Mouse (Mus musculus) E14TG2a.4 (cell line): Measurements from ENCODE around the gene Col8a1.

ENCODE experiments used
- H3K27me3 ChIP-seq: 2 replicates; pipeline ENCODE4 v1.6.1; 2014; ENCODE audit warnings: low read length, control low read depth; ENCODE audit not compliant: insufficient read depth
- H3K36me3 ChIP-seq: 2 replicates; pipeline ENCODE4 v1.6.1; 2014; ENCODE audit warnings: low read length, control low read depth; ENCODE audit not compliant: insufficient read depth
- H3K4me1 ChIP-seq: replicated peaks from 2 replicates; pipeline ENCODE4 v1.6.1; 2014; ENCODE audit warnings: low read depth, low read length, control low read depth
- H3K4me3 ChIP-seq: replicated peaks from 2 replicates; pipeline ENCODE4 v1.5.1; 2014; ENCODE audit warnings: mild to moderate bottlenecking, low read length
- H3K9me3 ChIP-seq: 2 replicates; pipeline ENCODE4 v1.6.1; 2014; ENCODE audit warnings: low read length, control low read depth
- CTCF ChIP-seq: conservative IDR thresholded peaks from 2 replicates; pipeline ENCODE4 v1.5.1; 2014; ENCODE audit warnings: low read length
- NANOG ChIP-seq: IDR thresholded peaks from 2 replicates; pipeline ENCODE4 v1.6.1; 2014; ENCODE audit warnings: borderline replicate concordance, low read length, mixed read lengths
- POU5F1 ChIP-seq: IDR thresholded peaks from 2 replicates; pipeline ENCODE4 v1.6.1; 2014; ENCODE audit warnings: low read length, borderline replicate concordance

The Col8a1 gene

DNA sequence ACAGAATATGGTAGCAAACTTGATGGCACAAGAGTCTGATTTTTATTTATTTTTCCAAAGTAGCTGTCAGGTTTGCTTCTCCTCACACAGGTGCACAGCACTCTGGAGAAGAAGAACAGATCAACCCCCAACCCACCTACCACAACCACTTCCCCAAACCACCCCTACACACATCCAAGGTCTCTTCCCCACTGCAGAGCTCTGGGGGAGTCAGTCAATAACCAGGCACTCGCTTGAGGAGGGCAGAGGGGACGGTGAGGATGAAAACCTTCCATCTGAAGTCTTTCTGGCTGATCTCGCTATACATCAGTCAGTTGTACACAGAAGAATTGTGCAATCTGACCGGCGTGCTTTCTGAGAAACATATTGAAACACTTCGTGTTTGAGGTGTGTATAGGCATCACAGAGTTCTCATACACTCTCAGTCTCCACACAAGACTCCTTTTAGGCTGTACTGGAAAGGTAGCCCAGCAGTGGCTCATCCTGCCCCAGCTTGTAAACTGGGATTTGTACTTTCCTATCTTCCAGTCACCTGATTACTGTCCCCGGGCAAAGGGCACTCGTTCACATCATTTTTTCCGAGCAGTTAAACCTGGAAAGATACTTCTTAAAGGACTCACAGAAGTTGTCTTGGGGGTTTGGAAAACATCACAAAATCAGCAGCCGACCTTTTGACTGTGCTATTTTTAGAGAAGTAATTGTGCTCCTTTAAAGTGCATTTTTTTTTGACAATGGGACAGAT, 827 bp downstream of the Col8a1 start:
- peaks cover 22% of the 10 kb centered on the region for H3K4me1 ChIP-seq
- H3K36me3 ChIP-seq: no peaks in the 10 kb centered on the region
- TF ChIP-seq NANOG (no peak), CTCF (no peak), POU5F1 (no peak)
- H3K4me3 ChIP-seq: no peak overlapping the region
- peaks cover 27% of the 10 kb centered on the region for H3K27me3 ChIP-seq
- H3K9me3 ChIP-seq: no peaks in the 10 kb centered on the region

DNA sequence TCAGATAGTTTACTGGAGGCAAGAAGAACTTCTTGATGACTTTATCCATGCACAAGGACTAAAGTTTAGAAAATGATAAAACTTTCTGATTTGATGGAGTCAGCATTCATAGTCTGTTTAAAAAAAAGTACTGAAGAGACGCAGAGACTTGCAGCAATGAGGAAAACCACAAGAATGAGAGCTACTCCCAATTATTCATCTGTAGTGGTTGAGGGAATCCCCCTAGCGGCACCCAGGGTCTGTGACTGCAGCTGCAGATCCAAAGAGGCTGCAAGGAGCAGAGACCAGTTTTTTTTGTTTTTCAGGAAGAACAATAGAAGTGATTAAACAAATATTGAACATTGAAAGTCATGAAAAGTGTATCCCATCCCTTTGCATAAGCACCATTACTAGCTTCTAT, 4.0 kb downstream of the Col8a1 start:
- H3K27me3 ChIP-seq: peaks cover 19% of the 10 kb centered on the region

DNA sequence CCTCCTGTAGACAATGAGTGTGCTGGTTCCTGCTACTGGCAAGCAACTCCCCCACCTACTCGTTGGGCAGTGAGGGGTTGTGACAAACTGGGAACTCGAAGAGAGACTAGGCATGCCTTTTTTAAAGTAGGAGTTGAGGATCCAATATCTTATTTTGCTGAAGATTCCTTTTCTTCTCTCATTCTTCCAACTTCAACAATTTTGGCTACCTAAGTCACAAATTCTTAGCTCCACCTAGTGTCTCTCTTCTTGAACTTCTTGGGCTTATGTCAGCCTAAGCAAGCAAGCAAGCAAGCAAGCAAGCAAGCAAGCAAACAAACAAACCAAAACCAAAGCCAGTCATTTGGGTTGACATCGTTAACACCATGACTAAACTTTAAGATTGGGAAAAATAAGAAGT, 6.4 kb downstream of the Col8a1 start:
- no peaks in the 10 kb centered on the region for H3K4me1 ChIP-seq
- no peak overlapping the region for H3K4me3 ChIP-seq
- no peaks in the 10 kb centered on the region for H3K36me3 ChIP-seq
- TF ChIP-seq CTCF: no peak
- no peak for TF ChIP-seq POU5F1
- no peak for TF ChIP-seq NANOG
- H3K9me3 ChIP-seq: no peaks in the 10 kb centered on the region
- H3K27me3 ChIP-seq: no peaks in the 10 kb centered on the region

More for the DNA sequence above, 4.0 kb downstream of the Col8a1 start:
- no peaks in the 10 kb centered on the region for H3K36me3 ChIP-seq
- TF ChIP-seq POU5F1 (no peak), NANOG (no peak), CTCF (no peak)
- H3K4me1 ChIP-seq: peaks cover 21% of the 10 kb centered on the region
- no peak overlapping the region for H3K4me3 ChIP-seq
- no peaks in the 10 kb centered on the region for H3K9me3 ChIP-seq

DNA sequence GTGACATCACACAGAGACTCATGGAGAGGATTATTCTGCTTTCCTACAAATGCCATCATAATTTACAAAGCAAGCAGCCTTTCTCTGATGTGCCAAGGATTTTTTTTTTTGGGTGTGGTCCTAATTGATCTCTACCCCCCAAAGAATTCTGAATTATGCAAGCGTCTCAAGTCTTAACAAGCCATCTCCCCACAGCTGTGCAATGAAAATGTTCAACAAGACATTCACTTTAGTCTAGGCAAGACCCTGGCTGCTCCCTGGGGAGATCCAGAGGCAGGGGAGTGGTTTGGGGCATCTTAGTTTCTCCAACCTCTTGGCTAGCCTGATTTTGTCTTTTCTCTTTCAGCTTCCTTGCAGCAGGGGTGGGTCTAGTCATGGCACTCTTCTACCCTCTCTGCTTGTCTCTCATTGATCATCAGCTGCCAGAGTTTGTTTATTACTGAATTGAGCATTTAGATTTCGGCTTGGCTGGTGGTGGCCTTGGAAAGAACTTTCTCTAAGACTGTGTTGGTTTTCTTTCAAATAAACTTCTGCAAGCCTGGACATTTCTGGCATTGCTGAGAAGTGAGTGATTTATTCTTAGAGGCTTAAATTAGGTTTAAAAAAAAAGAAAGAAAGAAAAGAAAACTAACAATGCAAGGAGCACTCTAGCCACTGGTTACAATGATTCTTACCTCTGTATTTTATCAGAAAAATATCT, 7.0 kb downstream of the Col8a1 start:
- TF ChIP-seq POU5F1: no peak
- TF ChIP-seq NANOG: no peak
- TF ChIP-seq CTCF: no peak
- Histone ChIP-seq H3K36me3 (no peaks in the 10 kb centered on the region), H3K4me3 (no peak overlapping the region), H3K4me1 (no peaks in the 10 kb centered on the region), H3K27me3 (no peaks in the 10 kb centered on the region), H3K9me3 (no peaks in the 10 kb centered on the region)

DNA sequence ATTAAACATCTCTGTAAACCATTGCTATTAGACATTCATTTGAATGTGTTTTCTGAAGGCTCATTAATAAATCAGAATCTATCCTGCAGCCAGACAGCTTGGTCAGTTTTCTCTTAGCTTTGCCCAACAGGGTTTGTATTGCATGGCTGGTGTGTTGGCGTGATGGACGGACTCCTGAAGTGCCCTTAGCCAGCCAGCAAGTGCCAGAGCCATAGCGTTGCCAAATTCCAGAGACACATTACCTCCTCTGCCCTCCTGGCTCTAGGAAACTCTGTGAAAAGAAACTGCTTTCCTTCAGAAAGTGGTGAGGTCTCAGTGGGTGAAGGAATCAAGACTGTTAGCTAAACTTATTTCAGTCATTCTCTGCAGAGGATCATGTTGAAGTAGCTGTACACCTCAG, 14.4 kb downstream of the Col8a1 start:
- H3K27me3 ChIP-seq: no peaks in the 10 kb centered on the region
- no peaks in the 10 kb centered on the region for H3K36me3 ChIP-seq
- no peaks in the 10 kb centered on the region for H3K4me1 ChIP-seq
- H3K9me3 ChIP-seq: no peaks in the 10 kb centered on the region
- no peak overlapping the region for H3K4me3 ChIP-seq
- TF ChIP-seq NANOG (no peak), POU5F1 (no peak), CTCF (no peak)

DNA sequence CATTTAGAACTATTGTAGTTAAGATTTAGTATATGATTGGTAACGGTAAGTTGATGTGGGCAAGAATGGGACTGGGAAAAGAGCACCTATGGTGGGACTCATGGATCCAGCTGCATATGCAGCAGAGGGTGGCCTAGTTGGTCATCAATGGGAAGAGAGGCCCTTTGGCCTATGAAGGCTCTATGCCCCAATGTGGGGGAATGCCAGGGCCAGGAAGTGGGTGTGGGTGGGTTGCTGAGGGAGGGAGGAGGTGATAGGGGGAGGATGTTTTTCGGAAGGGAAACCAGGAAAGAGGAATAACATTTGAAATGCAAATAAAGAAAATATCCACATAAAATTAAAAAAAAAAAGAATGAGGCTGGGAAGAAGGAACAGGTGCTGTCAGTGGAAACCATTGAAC, 19.6 kb downstream of the Col8a1 start:
- Histone ChIP-seq H3K9me3 (no peaks in the 10 kb centered on the region), H3K36me3 (no peaks in the 10 kb centered on the region), H3K4me1 (no peaks in the 10 kb centered on the region), H3K27me3 (no peaks in the 10 kb centered on the region), H3K4me3 (no peak overlapping the region)
- no peak for TF ChIP-seq POU5F1
- no peak for TF ChIP-seq CTCF
- TF ChIP-seq NANOG: no peak

DNA sequence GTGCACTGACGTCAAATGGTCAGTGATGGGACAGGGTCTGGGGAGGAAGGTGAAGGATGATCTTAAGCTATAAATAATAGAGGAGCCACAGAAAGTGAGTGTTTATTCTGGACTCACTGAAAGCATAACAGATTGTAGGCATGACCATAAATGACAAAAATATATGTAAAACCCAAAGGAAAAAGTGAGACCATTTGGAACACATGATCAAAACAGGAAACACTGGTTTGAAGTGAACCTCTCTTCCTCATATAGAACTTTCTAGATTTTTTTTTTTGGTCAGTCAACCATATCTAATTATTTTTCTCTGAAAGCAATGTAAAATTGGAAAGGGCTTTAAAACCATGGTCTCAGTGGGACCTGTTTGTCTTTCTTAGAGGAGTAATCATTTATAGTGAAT, 21.0 kb downstream of the Col8a1 start:
- H3K4me3 ChIP-seq: no peak overlapping the region
- H3K27me3 ChIP-seq: no peaks in the 10 kb centered on the region
- H3K36me3 ChIP-seq: no peaks in the 10 kb centered on the region
- TF ChIP-seq CTCF (no peak), NANOG (no peak), POU5F1 (no peak)
- no peaks in the 10 kb centered on the region for H3K9me3 ChIP-seq
- no peaks in the 10 kb centered on the region for H3K4me1 ChIP-seq

DNA sequence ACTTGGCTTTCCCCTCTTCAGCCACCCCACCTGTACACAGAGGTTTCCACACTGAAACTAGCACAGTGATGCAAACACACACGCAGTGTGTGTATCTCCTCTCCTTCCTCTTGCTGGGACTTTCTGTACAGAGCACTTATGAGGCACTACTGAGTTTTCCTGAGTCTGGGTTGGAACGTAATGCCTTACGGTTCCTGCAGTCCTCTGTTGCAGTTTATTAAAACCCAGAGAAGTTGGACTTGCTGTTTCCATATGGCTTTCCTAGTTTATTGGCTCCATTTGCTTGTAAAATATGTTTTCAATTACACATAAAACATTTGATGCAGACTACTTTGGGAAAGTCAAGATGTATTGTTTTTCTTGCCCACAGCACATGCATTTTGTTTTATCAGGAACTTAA, 21.4 kb downstream of the Col8a1 start:
- Histone ChIP-seq H3K9me3 (no peaks in the 10 kb centered on the region), H3K4me1 (no peaks in the 10 kb centered on the region), H3K27me3 (no peaks in the 10 kb centered on the region), H3K36me3 (no peaks in the 10 kb centered on the region), H3K4me3 (no peak overlapping the region)
- TF ChIP-seq POU5F1 (no peak), CTCF (no peak), NANOG (no peak)

DNA sequence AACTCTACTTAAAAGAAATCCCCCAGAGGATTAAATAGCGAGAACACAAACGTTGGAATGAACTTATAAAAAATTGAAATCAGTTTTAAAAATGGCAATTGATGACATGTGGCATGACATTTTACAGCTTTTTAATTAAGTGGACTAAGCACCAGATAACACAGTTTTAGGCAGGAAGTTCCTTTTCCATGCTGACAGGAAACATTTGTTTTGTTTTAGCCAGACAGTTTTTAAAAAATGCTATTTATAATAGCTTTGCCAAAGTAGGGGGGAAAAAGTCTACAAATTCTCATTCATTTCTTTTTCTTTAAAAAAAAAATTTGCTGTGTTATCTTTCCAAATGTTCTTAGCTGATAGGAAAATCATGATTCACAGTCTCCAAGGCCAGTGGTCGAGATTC, 29.6 kb downstream of the Col8a1 start:
- peaks cover 4% of the 10 kb centered on the region for H3K9me3 ChIP-seq
- no peak for TF ChIP-seq POU5F1
- TF ChIP-seq CTCF: no peak
- no peak for TF ChIP-seq NANOG
- H3K4me3 ChIP-seq: no peak overlapping the region
- no peaks in the 10 kb centered on the region for H3K27me3 ChIP-seq
- H3K36me3 ChIP-seq: no peaks in the 10 kb centered on the region
- H3K4me1 ChIP-seq: no peaks in the 10 kb centered on the region
